Mouse (Mus musculus) G1E (cell line): Measurements from ENCODE around the gene Rere.

Source experiments
- CTCF ChIP-seq: IDR thresholded peaks from 2 replicates; pipeline ENCODE4 v1.5.1; 2012; ENCODE audit warnings: low read depth, low read length, inconsistent platforms, mixed read lengths
- GATA1 ChIP-seq: IDR thresholded peaks from 2 replicates; pipeline ENCODE4 v1.6.1; 2012; ENCODE audit warnings: borderline replicate concordance, low read length, inconsistent platforms, mixed read lengths
- POLR2AphosphoS5 ChIP-seq: IDR thresholded peaks from 2 replicates; pipeline ENCODE4 v1.6.1; 2012; ENCODE audit warnings: low read depth, low read length, inconsistent platforms; ENCODE audit not compliant: insufficient replicate concordance
- TAL1 ChIP-seq: conservative IDR thresholded peaks from 2 replicates; pipeline ENCODE4 v1.6.1; 2012; ENCODE audit warnings: low read depth, low read length, inconsistent platforms, mixed read lengths

DNA sequence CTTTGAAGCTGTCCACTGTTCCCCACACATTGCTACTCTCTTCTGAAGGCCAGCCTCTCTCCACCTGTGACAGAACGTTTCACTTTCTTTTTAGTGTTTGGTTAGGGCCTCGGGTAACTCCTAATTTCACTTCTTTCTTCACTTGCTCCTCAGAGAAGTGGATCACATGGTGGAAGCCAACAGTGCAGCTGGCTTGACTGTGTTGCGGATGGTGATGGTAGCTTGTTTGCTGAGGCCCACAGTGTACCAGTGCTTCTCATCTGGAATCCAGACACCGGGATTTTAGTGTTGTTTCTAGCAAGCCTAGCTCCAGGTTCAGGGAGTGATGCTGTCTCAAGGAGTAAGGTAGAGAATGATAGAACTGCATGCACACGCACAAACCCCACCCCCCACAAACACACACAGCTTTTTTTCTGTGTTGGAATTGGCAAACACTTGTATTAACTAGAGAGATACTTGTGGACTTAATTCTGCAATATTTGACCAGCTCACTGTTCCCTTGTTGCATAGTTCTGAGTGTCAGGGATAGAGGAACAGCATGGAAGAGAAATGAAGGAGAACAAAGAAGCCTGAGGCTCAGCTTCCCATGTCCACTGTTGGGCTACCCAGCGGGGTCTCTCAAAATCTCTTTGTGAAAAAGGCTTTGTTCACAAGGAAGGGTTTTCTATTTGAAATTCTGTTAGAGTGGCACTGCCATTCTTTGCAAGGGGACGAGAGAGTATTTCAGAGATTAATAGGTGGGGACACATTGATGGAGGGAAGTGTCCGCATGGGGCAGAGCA, 144.8 kb downstream of the Rere start:
- TF ChIP-seq CTCF = no peak
- TF ChIP-seq TAL1 = no peak
- TF ChIP-seq POLR2AphosphoS5 = no peak
- TF ChIP-seq GATA1 = no peak
